Mouse (Mus musculus): ENCODE data around the gene Dnajb13. TPM values are rescaled to one million over a fixed set of nuclear protein-coding genes. Genes with fewer than 3 reads are reported as not detected.
"Not testable (repeated sequence)": the region's sequence is repeated elsewhere in the genome, so short reads cannot be mapped to it uniquely, and the experiment has no call there.

Dnajb13 gene
- polyA plus RNA-seq, 1 experiment: 0.63 TPM

GRCm38 (mm10) chr7:100493484-100494414 lies 21.0 kb downstream of the Dnajb13 start:
- Histone ChIP-seq H3K4me3 (ENCODE audit: insufficient read depth, low read length) (peak overlapping the region; percentile 65), H3K4me1 (ENCODE audit: control insufficient read depth, insufficient read depth, low read length) (peaks cover 26% of the 10 kb centered on the region), H3K27ac (ENCODE audit: insufficient read depth, low read depth, low read length) (peak overlapping the region; percentile 97)
- no peak for TF ChIP-seq CTCF (IDR thresholded peaks at IDR 0.05; ENCODE audit: low read depth, low read length)
- TF ChIP-seq POLR2A (IDR thresholded peaks at IDR 0.05; ENCODE audit: borderline replicate concordance, low read depth, low read length): no peak

GRCm38 (mm10) chr7:100493117-100493483 lies 21.7 kb downstream of the Dnajb13 start, which contains the start of gene Ucp2:
Gene Ucp2 (plus strand): TSS chr7:100493337.
- peak within 1 kb of the TSS; percentile 97 for H3K27ac ChIP-seq (ENCODE audit: insufficient read depth, low read depth, low read length)
- peak within 1 kb of the TSS; percentile 65 for H3K4me3 ChIP-seq (ENCODE audit: insufficient read depth, low read length)
- peaks cover 20% of the 10 kb centered on the region for H3K4me1 ChIP-seq (ENCODE audit: control insufficient read depth, insufficient read depth, low read length)
- TF ChIP-seq POLR2A (IDR thresholded peaks at IDR 0.05; ENCODE audit: borderline replicate concordance, low read depth, low read length) (peak; percentile 98), CTCF (IDR thresholded peaks at IDR 0.05; ENCODE audit: low read depth, low read length) (no peak)

GRCm38 (mm10) chr7:100492391-100493116 lies 22.2 kb downstream of the Dnajb13 start:
- TF ChIP-seq POLR2A (IDR thresholded peaks at IDR 0.05; ENCODE audit: borderline replicate concordance, low read depth, low read length) (no peak), CTCF (IDR thresholded peaks at IDR 0.05; ENCODE audit: low read depth, low read length) (no peak)
- H3K4me3 ChIP-seq (ENCODE audit: insufficient read depth, low read length): peak overlapping the region; percentile 65
- peak overlapping the region; percentile 17; the same call in 1 of the 2 replicates for H3K27ac ChIP-seq (ENCODE audit: insufficient read depth, low read depth, low read length)
- H3K4me1 ChIP-seq (ENCODE audit: control insufficient read depth, insufficient read depth, low read length): peaks cover 19% of the 10 kb centered on the region

- H3K4me3 ChIP-seq (ENCODE audit: insufficient read depth, low read length): no peak overlapping the region
- H3K4me1 ChIP-seq (ENCODE audit: control insufficient read depth, insufficient read depth, low read length): peaks cover 21% of the 10 kb centered on the region
- no peak overlapping the region for H3K27ac ChIP-seq (ENCODE audit: insufficient read depth, low read depth, low read length)
- TF ChIP-seq POLR2A (IDR thresholded peaks at IDR 0.05; ENCODE audit: borderline replicate concordance, low read depth, low read length) (no peak), CTCF (IDR thresholded peaks at IDR 0.05; ENCODE audit: low read depth, low read length) (no peak)
Measured at GRCm38 (mm10) chr7:100488474-100489048, 26.2 kb downstream of the Dnajb13 start.

GRCm38 (mm10) chr7:100487301-100487700 lies 27.5 kb downstream of the Dnajb13 start:
- Histone ChIP-seq H3K4me3 (ENCODE audit: insufficient read depth, low read length) (no peak overlapping the region), H3K27ac (ENCODE audit: insufficient read depth, low read depth, low read length) (no peak overlapping the region), H3K4me1 (ENCODE audit: control insufficient read depth, insufficient read depth, low read length) (peaks cover 24% of the 10 kb centered on the region)
- TF ChIP-seq POLR2A (IDR thresholded peaks at IDR 0.05; ENCODE audit: borderline replicate concordance, low read depth, low read length): no peak
- TF ChIP-seq CTCF (IDR thresholded peaks at IDR 0.05; ENCODE audit: low read depth, low read length): no peak

- Histone ChIP-seq H3K4me1 (ENCODE audit: control insufficient read depth, insufficient read depth, low read length) (peaks cover 34% of the 10 kb centered on the region), H3K27ac (ENCODE audit: insufficient read depth, low read depth, low read length) (no peak overlapping the region), H3K4me3 (ENCODE audit: insufficient read depth, low read length) (no peak overlapping the region)
- no peak for TF ChIP-seq CTCF (IDR thresholded peaks at IDR 0.05; ENCODE audit: low read depth, low read length)
- no peak for TF ChIP-seq POLR2A (IDR thresholded peaks at IDR 0.05; ENCODE audit: borderline replicate concordance, low read depth, low read length)
Measured at GRCm38 (mm10) chr7:100484493-100484892, 30.3 kb downstream of the Dnajb13 start.

GRCm38 (mm10) chr7:100482046-100482445 lies 32.7 kb downstream of the Dnajb13 start:
- peaks cover 26% of the 10 kb centered on the region for H3K4me1 ChIP-seq (ENCODE audit: control insufficient read depth, insufficient read depth, low read length)
- not testable (repeated sequence) for H3K27ac ChIP-seq (ENCODE audit: insufficient read depth, low read depth, low read length)

GRCm38 (mm10) chr7:100480175-100480574 lies 34.6 kb downstream of the Dnajb13 start:
- Histone ChIP-seq H3K27ac (ENCODE audit: insufficient read depth, low read depth, low read length) (no peak overlapping the region), H3K4me3 (ENCODE audit: insufficient read depth, low read length) (no peak overlapping the region), H3K4me1 (ENCODE audit: control insufficient read depth, insufficient read depth, low read length) (peaks cover 25% of the 10 kb centered on the region)
- TF ChIP-seq POLR2A (IDR thresholded peaks at IDR 0.05; ENCODE audit: borderline replicate concordance, low read depth, low read length) (no peak), CTCF (IDR thresholded peaks at IDR 0.05; ENCODE audit: low read depth, low read length) (no peak)

More at GRCm38 (mm10) chr7:100482046-100482445, 32.7 kb downstream of the Dnajb13 start:
- not testable (repeated sequence) for H3K4me3 ChIP-seq (ENCODE audit: insufficient read depth, low read length)

- Histone ChIP-seq H3K27ac (ENCODE audit: insufficient read depth, low read depth, low read length) (no peak overlapping the region), H3K4me3 (ENCODE audit: insufficient read depth, low read length) (no peak overlapping the region), H3K4me1 (ENCODE audit: control insufficient read depth, insufficient read depth, low read length) (peaks cover 27% of the 10 kb centered on the region)
- TF ChIP-seq CTCF (IDR thresholded peaks at IDR 0.05; ENCODE audit: low read depth, low read length) (no peak), POLR2A (IDR thresholded peaks at IDR 0.05; ENCODE audit: borderline replicate concordance, low read depth, low read length) (no peak)
Measured at GRCm38 (mm10) chr7:100479823-100480164, 35.0 kb downstream of the Dnajb13 start.

Data from bone marrow macrophage, adult 2 months (primary cell).